Mouse (Mus musculus): Measurements from ENCODE around the gene Pigb.

DNA sequence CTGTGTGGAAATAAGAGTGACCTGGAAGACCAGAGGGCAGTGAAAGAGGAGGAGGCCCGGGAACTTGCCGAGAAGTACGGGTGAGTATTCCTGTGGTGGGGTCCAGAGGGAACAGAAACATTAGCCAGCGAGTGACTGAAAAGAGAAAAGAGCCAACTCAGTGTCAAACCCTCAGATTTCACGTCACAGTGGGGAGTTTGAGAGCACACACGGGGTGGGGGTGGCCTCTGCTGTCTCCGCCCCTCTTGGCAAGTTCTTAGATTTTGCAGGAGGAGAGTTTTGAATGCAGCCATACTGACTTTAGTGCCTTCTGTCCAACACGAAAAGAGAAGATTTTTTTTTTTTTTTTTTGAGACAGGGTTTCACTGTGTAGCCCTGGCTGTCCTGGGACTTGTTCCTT, 46.9 kb upstream of the Pigb start:
- TF ChIP-seq GATA1 (IDR thresholded peaks at IDR 0.05; ENCODE audit: low read length) (no peak), TAL1 (IDR thresholded peaks at IDR 0.05; ENCODE audit: low read length) (no peak)

Data from erythroblast, embryonic 14.5 days (primary cell).